Mouse (Mus musculus): ENCODE measurements around the gene Dhcr7.

- TF ChIP-seq CTCF (IDR thresholded peaks at IDR 0.05; ENCODE audit: low read depth) = no peak
- no peak for TF ChIP-seq EP300 (optimal IDR thresholded peaks at IDR 0.05)
Measured at GRCm38 (mm10) chr7:143821241-143821640, 1.7 kb upstream of the Dhcr7 start.

Measured in stomach, postnatal 0 days (tissue).